Mouse (Mus musculus): Measurements from ENCODE around the gene Syt8.

DNA sequence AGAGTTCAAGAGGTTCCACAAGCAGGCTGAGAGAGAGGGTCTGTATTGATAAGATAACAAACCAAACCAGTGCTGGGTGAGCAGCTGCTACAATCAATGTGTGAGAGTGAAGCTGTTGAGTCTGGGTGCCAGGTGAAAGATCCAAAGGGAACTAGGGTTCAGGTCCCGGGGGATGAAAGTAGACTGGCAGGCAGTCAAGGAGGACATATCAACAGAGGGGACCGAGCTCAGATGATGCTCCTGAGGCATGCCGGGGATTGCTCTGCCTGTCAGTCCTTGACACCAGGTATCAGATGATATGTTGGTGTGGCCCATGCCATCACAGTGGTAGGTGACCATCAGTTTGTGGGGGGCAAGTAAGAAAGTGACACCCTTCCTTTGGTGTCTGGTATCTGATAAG is 22.2 kb downstream of the Syt8 start:
- TF ChIP-seq CTCF (IDR thresholded peaks at IDR 0.05) (no peak), POLR2A (IDR thresholded peaks at IDR 0.05; ENCODE audit: insufficient read depth, low read depth, low read length) (no peak)
